Mouse (Mus musculus) left cerebral cortex, adult 18-20 months (tissue): ENCODE results near the gene Gzf1. TPM values are rescaled to one million over a fixed set of nuclear protein-coding genes. Genes with fewer than 3 reads are reported as not detected.

Source experiments
- DNase-seq, 2 experiments: peaks; one replicate each; pipeline ENCODE4 v3.0.0; 2021 to 2022; ENCODE audit warnings: low spot score in 2 of 2, mixed read lengths in 1 of 2
- total RNA-seq, 2 experiments: library from RNA; stranded (reverse); gene quantifications; 2 replicates each; pipeline ENCODE4 v1.2.3; 2021

Gzf1 gene
- total RNA-seq, 2 experiments from 2014 or later: 29.5 to 31.5 TPM

DNA sequence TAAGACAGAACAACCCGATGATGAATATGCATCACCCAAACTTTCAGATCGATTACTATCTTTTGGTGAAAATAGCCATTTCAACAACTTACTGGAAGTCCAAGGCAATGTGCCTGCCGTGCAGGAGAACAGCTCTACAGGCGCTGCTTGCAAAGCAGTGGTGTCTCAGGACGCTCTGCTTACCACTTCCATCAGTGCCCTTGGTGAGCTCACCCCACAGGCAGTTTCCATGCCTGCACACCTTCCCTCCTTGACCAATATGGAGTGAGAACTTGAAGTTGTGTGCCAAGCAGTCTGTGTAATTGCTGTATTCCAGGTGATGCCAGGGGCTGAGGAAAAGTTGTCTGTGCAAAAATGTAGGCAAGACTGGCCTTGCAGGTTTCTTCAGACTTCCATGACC is 10.0 kb downstream of the Gzf1 start:
- DNase-seq: no peak

DNA sequence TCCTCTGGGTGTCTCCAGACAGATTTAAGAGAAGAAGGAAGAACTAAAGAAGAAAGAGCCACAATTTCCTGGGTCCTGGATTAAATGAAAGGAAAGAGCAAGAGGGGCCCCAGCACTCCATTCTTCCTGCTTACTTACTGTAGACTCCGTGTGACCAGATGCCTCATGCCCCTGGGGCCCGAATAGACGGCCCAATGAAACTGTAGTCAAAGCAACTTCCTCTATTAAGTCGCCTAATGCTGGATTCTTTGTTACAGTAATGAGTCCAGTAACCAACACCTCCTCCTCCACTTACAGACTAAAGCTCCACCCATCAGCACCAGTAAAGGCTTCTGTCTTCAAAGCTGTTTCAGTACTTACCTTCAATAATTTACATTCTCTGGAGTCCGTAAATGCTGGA is 17.7 kb downstream of the Gzf1 start:
- no peak for DNase-seq

DNA sequence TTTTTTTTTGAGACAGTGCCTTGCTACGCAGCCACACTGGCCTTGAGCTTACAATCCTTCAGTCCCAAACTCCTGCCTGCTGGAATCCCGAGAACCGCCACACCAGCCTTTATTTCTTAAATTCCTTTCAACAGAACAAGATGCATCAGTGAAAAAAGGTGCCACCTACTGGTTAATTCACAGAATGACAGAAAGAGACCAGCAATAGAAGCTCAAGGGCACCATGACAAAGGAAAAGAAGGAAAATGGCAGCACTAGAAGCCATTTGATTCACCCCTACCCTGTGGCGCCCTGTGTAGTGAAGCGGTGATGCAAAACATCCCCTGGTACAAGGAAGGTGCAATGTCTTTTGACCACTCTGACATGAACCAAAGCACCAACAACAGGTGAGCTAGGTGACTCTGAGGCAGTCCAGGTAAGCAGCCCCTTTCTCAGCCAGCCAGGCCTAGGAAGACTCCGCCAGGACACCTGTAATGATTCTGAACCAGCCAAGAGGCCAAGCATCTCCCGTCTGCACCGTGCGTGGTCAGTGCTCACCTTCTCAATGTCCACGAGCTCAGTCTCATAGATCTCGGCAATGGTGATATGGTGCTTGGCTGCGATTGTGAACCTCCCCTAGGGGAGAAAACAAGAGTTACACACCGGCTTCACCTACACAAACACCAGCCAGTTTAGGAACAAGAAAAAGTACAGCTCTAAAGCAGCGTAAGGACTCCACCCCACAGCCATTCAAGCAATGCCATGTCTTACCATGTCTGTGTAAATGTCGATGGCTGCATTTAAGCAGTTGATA is 25.8 kb downstream of the Gzf1 start:
- DNase-seq: no peak

DNA sequence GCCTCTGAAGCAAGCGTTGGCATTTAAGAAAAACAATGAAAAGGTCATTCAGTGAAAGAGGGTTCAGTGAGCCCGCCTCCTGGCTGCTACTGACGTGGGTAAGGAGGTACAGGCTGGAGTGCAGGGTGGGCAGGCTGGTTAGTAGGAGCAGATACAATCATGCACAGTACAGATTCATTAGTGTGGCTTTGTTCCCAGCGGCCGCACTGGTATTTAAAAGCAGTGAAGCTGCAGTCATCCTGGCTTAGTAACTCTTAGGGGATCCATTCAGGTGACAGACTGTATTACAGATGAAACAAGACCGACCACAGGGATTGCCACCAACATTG is 26.3 kb downstream of the Gzf1 start:
- DNase-seq: no peak

DNA sequence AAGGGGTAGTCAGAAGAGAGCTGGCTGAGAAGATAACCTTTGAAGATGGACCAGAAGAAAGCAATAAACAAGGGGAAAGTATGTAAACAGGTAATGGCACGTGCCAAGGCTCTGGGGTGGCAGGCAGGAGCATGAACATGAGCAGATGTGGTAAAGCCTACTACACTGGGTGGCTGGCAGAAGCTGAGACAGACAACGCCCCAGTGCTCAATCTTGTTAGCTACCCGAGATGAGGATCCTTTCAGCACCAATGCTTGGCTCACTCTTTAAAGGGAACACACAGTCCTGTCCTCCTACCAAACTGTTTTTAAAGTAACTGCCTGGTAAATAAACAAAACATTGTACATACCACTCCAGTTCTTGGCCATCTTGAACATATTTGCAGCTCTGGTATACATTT is 31.5 kb downstream of the Gzf1 start:
- DNase-seq: no peak

DNA sequence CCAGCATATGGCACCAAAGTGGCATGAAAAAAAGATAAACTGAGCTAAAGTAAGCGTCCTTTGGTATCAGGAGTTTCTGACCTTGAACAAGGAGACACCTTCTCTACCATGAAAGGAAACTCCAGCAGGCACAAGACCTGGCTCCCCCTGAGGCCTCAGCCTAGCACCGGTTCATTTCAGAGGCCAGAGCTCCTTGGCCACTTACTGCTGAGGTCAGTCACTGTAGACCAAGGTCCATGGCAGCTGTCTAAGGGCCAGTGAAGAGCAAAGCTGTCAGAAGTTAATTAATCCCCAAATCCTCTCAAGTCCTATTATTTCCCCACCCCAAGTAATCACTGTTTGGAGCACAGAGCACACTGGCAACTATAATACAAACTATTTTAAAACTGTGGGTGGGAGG is 36.2 kb downstream of the Gzf1 start:
- DNase-seq: no peak

DNA sequence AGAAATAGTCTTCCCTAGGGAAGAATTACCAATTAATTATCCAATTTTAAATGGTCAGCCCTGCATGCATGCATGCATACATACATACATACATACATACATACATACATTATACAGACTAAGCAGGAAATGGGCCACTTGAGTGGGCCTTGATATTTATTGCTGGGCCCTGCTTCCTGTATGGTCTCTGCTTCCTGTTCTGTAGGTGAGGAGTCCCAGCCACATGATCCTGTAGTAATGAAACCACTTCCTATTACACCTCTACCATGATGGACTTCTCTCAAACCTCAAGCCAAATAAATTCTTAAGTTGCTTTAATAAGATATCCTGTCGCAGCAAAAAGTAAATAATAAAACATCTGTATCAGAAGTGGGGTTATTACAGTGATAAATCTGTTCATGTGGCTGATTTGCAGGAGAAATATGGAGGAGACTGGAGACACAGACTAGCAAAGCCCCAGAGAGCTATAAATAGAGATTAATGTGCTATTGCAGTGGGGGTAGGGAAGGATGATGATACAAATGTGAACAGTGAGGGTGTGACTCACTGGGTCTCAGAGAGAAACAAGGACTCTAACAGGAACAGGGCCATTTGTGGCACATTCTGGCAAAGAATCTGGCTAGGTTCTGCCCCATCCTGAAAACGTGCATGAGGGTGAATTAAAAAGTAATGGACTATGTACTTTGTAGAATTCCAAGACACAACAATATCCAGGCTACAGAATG is 38.6 kb downstream of the Gzf1 start:
- DNase-seq: no peak

DNA sequence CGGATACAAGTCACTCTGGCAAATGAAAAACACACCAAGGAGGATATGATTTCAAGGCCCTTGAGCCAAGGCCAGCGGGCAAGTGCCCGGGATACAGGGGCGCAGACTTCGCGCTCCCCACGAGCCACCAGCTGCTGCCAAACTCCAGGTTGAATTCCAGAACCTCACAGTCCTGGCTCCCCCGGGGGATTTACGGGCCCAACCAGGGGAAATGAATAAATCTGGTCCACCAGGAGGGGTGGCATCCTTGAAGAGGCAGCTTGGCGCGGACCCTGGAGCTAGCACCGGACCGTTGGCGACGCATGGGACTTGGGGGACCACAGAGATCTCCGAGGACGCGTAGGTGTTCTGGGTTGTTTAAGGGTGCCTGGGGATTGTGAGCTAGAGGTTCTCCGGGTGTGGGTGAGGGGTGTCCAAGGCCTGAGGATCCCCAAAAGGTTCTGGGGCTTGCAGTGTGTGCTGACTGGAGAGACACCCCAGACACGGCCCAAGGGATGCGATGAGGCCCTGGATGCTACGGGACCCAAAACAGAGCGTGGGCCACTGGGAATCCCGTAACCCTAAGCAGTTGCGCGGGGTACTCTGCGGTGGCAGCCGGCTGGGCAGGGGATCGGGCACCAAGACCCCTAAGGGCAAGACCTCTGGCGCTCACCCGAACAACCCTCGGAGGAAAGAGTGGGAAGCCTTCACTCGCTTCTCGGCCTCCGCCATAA is 50.9 kb downstream of the Gzf1 start:
- DNase-seq: peak; percentile 16 to 34

DNA sequence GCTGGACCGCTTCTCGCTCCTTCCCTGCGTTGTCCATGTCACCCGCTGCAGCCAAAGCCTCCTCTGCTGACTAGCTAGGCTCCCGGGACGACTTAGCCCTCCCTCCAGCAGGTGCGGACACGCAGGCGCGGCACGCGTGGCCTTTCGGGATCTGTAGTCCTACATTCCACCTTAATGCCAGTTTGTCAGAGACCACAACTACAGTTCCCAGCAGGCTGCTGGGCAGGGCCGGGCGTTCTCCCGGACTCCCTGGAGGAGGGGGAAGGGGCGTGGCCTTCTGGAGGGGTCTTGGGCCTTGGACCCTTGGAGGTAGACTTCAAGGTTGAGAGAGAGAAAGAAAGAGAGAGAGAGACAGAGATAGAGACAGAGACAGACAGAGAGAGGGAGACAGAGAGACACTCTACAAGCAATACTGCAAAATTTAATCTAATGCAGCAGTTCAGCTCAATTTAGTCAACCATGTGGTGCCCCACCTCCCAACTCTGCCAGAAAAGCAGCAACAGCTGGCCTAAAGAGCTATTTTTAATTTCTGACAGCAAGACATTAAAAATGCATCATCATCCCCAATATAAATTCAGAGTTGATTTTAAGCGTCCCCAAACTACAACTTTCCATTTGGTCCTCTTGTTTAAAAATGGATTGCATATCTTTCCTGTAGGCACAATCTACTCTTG is 51.6 kb downstream of the Gzf1 start, which contains the start of gene Napb:
Napb (minus strand) TSS at position 141 of the 674 bp plus-strand sequence.
- DNase-seq: peak; percentile 95 to 96

Other genes starting within 250 kb of the Gzf1 start
- gene Cd93, start 237.5 kb upstream of the Gzf1 start, total RNA-seq: 1 to 10 TPM; 4.6 to 5.3 TPM
- 10 to 100 TPM; 12.9 to 15.9 TPM for gene Nxt1, start 8.4 kb upstream of the Gzf1 start, total RNA-seq
- gene Napb, start 51.4 kb downstream of the Gzf1 start, total RNA-seq: 100 to 1,000 TPM; 362 to 386 TPM
- 1 to 10 TPM in 1 of 2 experiments, under 1 TPM in 1; 0.79 to 1.2 TPM for gene Cstl1, start 69.3 kb downstream of the Gzf1 start, total RNA-seq
- not detected for gene Cst11, start 90.5 kb downstream of the Gzf1 start, total RNA-seq
- not detected for gene 8030411F24Rik, start 101.0 kb downstream of the Gzf1 start, total RNA-seq
- gene Cst12, start 108.3 kb downstream of the Gzf1 start, total RNA-seq: 1 to 10 TPM; 1.4 to 4.3 TPM
- gene Cst8, start 117.8 kb downstream of the Gzf1 start, total RNA-seq: not detected
- not detected for gene Cst13, start 139.1 kb downstream of the Gzf1 start, total RNA-seq
- not detected for gene Cst9, start 154.1 kb downstream of the Gzf1 start, total RNA-seq
- not detected for gene 9230104L09Rik, start 184.0 kb downstream of the Gzf1 start, total RNA-seq
- gene Cst3, start 194.7 kb downstream of the Gzf1 start, total RNA-seq: 1,000 to 10,000 TPM; 2,004 to 2,127 TPM